20 mouse cellular contexts compared by ENCODE assay signal in the genomic region with DNA sequence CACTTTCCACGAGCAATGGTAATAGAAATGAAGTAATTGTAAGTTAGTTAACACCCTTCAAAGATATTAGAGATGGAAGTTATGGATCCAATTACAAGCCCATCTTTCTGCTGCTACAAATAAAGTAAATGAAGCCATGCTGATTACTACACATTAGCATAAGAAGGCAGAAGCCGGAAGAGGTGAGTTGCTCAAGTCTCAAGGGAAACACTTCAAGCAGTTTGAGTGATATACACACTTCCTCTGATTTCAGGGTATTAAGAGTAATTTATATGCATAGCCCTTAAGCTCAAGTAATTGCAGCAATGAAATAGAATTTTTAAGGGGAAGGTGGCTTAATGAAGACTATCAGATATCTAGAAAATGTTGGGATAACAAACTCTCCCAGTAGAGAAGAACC.
DNase-seq lines count a peak whose midpoint lies in the region; ATAC-seq lines count a peak whose summit lies in the region.
"Had no signal": no experiment of that assay in that cellular context is flagged by ENCODE, and none has a peak within 500 bp of the region (broad histone marks: within the 10 kb centered on the region; RNA-seq: fewer than 3 reads in every experiment).

No protein-coding gene starts in this region.

- 44% methylated on average over 2 of the region's 2 CpGs for WGBS in hindbrain, embryonic 14.5 days
- 65% methylated on average over 2 of the region's 2 CpGs for WGBS in hindbrain, embryonic 12.5 days
- 65% methylated on average over 2 of the region's 2 CpGs for WGBS in neural tube, embryonic 12.5 days
- 35% methylated on average over 2 of the region's 2 CpGs for WGBS in neural tube, embryonic 13.5 days

- no peak overlapping the region for H3K9ac ChIP-seq in hindbrain, embryonic 14.5 days
- no peak overlapping the region for H3K9ac ChIP-seq in hindbrain, embryonic 12.5 days
- no peak overlapping the region for H3K9ac ChIP-seq in neural tube, embryonic 12.5 days
- H3K9ac ChIP-seq in neural tube, embryonic 13.5 days, result no peak overlapping the region
- H3K9ac ChIP-seq: heart, embryonic 12.5 days; kidney, embryonic 15.5 days; liver, embryonic 13.5 days; lung, embryonic 14.5 days had no signal

- H3K27ac ChIP-seq in hindbrain, embryonic 14.5 days, result no peak overlapping the region
- H3K27ac ChIP-seq in hindbrain, embryonic 12.5 days, result no peak overlapping the region
- no peak overlapping the region for H3K27ac ChIP-seq in neural tube, embryonic 12.5 days
- H3K27ac ChIP-seq in neural tube, embryonic 13.5 days (replicated peaks), result peak overlapping the region; percentile 64
- H3K27ac ChIP-seq: kidney, embryonic 15.5 days; liver, embryonic 13.5 days had no signal

- H3K4me2 ChIP-seq in hindbrain, embryonic 14.5 days (replicated peaks), result no peak overlapping the region
- no peak overlapping the region for H3K4me2 ChIP-seq in hindbrain, embryonic 12.5 days (replicated peaks)
- no peak overlapping the region for H3K4me2 ChIP-seq in neural tube, embryonic 12.5 days (replicated peaks)
- H3K4me2 ChIP-seq in neural tube, embryonic 13.5 days, result no peak overlapping the region
- H3K4me2 ChIP-seq: heart, embryonic 12.5 days; kidney, embryonic 15.5 days; liver, embryonic 13.5 days; lung, embryonic 14.5 days had no signal

- peak; percentile 70 for ATAC-seq in hindbrain, embryonic 14.5 days (ENCODE audit: low FRiP score)
- ATAC-seq in hindbrain, embryonic 12.5 days (ENCODE audit: low FRiP score), result no peak
- peak; percentile 35; the same call in 1 of the 2 replicates for ATAC-seq in neural tube, embryonic 12.5 days (ENCODE audit: low FRiP score, low read depth)
- peak; percentile 73 for ATAC-seq in neural tube, embryonic 13.5 days (ENCODE audit: low read depth)
- ATAC-seq: forebrain, embryonic 16.5 days; intestine, postnatal 0 days had no signal

- H3K4me1 ChIP-seq in hindbrain, embryonic 14.5 days (replicated peaks; ENCODE audit: control insufficient read depth, insufficient read depth, low read length), result peaks cover 4% of the 10 kb centered on the region; the same call in 1 of the 2 replicates
- peaks cover 2% of the 10 kb centered on the region; the same call in 1 of the 2 replicates for H3K4me1 ChIP-seq in hindbrain, embryonic 12.5 days
- H3K4me1 ChIP-seq in neural tube, embryonic 12.5 days, result no peaks in the 10 kb centered on the region
- peaks cover 20% of the 10 kb centered on the region for H3K4me1 ChIP-seq in neural tube, embryonic 13.5 days (replicated peaks)
- H3K4me1 ChIP-seq: kidney, embryonic 15.5 days had no signal

- H3K27me3 ChIP-seq in hindbrain, embryonic 14.5 days (ENCODE audit: control insufficient read depth, insufficient read depth, low read length), result no peaks in the 10 kb centered on the region
- H3K27me3 ChIP-seq in hindbrain, embryonic 12.5 days, result no peaks in the 10 kb centered on the region
- no peaks in the 10 kb centered on the region for H3K27me3 ChIP-seq in neural tube, embryonic 12.5 days (replicated peaks)
- no peaks in the 10 kb centered on the region for H3K27me3 ChIP-seq in neural tube, embryonic 13.5 days
- H3K27me3 ChIP-seq: heart, embryonic 12.5 days; kidney, embryonic 15.5 days; liver, embryonic 13.5 days had no signal

- no peak overlapping the region for H3K4me3 ChIP-seq in hindbrain, embryonic 14.5 days (replicated peaks; ENCODE audit: low read length)
- no peak overlapping the region for H3K4me3 ChIP-seq in hindbrain, embryonic 12.5 days
- no peak overlapping the region for H3K4me3 ChIP-seq in neural tube, embryonic 12.5 days
- no peak overlapping the region for H3K4me3 ChIP-seq in neural tube, embryonic 13.5 days
- H3K4me3 ChIP-seq: heart, embryonic 12.5 days; kidney, embryonic 15.5 days; liver, embryonic 13.5 days had no signal

- no peaks in the 10 kb centered on the region for H3K36me3 ChIP-seq in hindbrain, embryonic 14.5 days (replicated peaks; ENCODE audit: control insufficient read depth, insufficient read depth)
- H3K36me3 ChIP-seq in hindbrain, embryonic 12.5 days, result no peaks in the 10 kb centered on the region
- H3K36me3 ChIP-seq in neural tube, embryonic 12.5 days, result no peaks in the 10 kb centered on the region
- H3K36me3 ChIP-seq in neural tube, embryonic 13.5 days, result no peaks in the 10 kb centered on the region
- H3K36me3 ChIP-seq: kidney, embryonic 15.5 days; liver, embryonic 13.5 days had no signal

- no peak for DNase-seq in hindbrain, embryonic 14.5 days (ENCODE audit: low spot score)
- no peak for DNase-seq in neural tube, embryonic 10.5 days (ENCODE audit: extremely low spot score, low spot score)
- no peak for DNase-seq in urinary bladder, postnatal 10 days (ENCODE audit: low spot score)
- no peak for DNase-seq in kidney, adult 8-10 months
- DNase-seq: adrenal gland, adult 2 months; cerebellum, adult 2 months; cerebellum, postnatal 36 days; gastrocnemius, postnatal 10 days; heart, postnatal 10 days; kidney, postnatal 4 days; liver, embryonic 13.5 days; lung, embryonic 14.5 days; right cerebral cortex, postnatal 14 days had no signal

- H3K9me3 ChIP-seq in hindbrain, embryonic 14.5 days (ENCODE audit: control insufficient read depth, low read length), result no peaks in the 10 kb centered on the region
- H3K9me3 ChIP-seq in hindbrain, embryonic 12.5 days (replicated peaks), result no peaks in the 10 kb centered on the region
- H3K9me3 ChIP-seq in neural tube, embryonic 12.5 days, result no peaks in the 10 kb centered on the region
- no peaks in the 10 kb centered on the region for H3K9me3 ChIP-seq in neural tube, embryonic 13.5 days
- H3K9me3 ChIP-seq: heart, embryonic 12.5 days; kidney, embryonic 15.5 days; liver, embryonic 13.5 days had no signal
